Mouse (Mus musculus): ENCODE data around the gene Igfbpl1. TPM values are rescaled to one million over a fixed set of nuclear protein-coding genes. Genes with fewer than 3 reads are reported as not detected.
A peak's percentile ranks its signal among the peaks of the same experiment; 100 is the strongest.

Gene Igfbpl1
- 0.52 and 0.67 TPM in 2 replicates for polyA plus RNA-seq (2014; fragmentation: Nextera tagmentation; extraction: Ambion mirVana)

GRCm38 (mm10) chr4:45826275-45827040, at the start of gene Igfbpl1:
Gene Igfbpl1 (minus strand): TSS chr4:45826923.
- Histone ChIP-seq H3K9ac (ENCODE audit: low read length) (peak within 1 kb of the TSS; percentile 34; the same call in 1 of the 2 replicates), H3K4me3 (ENCODE audit: low read depth, low read length) (peak within 1 kb of the TSS; percentile 36), H3K36me3 (ENCODE audit: control insufficient read depth, insufficient read depth, low read length) (no peaks in the 10 kb centered on the region), H3K27ac (replicated peaks; ENCODE audit: low read depth, low read length) (no peak within 1 kb of the TSS), H3K9me3 (ENCODE audit: control insufficient read depth, low read length) (no peaks in the 10 kb centered on the region), H3K27me3 (ENCODE audit: control insufficient read depth, insufficient read depth, low read length) (peaks cover 59% of the 10 kb centered on the region), H3K4me1 (ENCODE audit: control insufficient read depth, insufficient read depth, low read length) (peaks cover 21% of the 10 kb centered on the region), H3K4me2 (ENCODE audit: low read depth, severe bottlenecking) (peak within 1 kb of the TSS; percentile 80)
- DNase-seq (ENCODE audit: low spot score) (peak; percentile 52), ATAC-seq (ENCODE audit: insufficient number of reproducible peaks, low FRiP score, low TSS enrichment, low read depth) (no peak)
- WGBS, result 1% methylated on average over 86 of the region's 91 CpGs

- Histone ChIP-seq H3K9me3 (ENCODE audit: control insufficient read depth, low read length) (no peaks in the 10 kb centered on the region; the same call in 1 of the 2 replicates), H3K4me1 (ENCODE audit: control insufficient read depth, insufficient read depth, low read length) (peaks cover 7% of the 10 kb centered on the region; the same call in 1 of the 2 replicates), H3K9ac (ENCODE audit: low read length) (no peak overlapping the region), H3K4me3 (ENCODE audit: low read depth, low read length) (no peak overlapping the region), H3K4me2 (ENCODE audit: low read depth, severe bottlenecking) (no peak overlapping the region), H3K27ac (replicated peaks; ENCODE audit: low read depth, low read length) (no peak overlapping the region), H3K27me3 (ENCODE audit: control insufficient read depth, insufficient read depth, low read length) (no peaks in the 10 kb centered on the region), H3K36me3 (ENCODE audit: control insufficient read depth, insufficient read depth, low read length) (no peaks in the 10 kb centered on the region)
- 100% methylated on average over 1 of the region's 2 CpGs for WGBS
- ATAC-seq (ENCODE audit: insufficient number of reproducible peaks, low FRiP score, low TSS enrichment, low read depth) (no peak), DNase-seq (ENCODE audit: low spot score) (no peak)
Measured at GRCm38 (mm10) chr4:45872147-45872546, 45.4 kb upstream of the Igfbpl1 start.

GRCm38 (mm10) chr4:45869021-45869815, 42.5 kb upstream of the Igfbpl1 start:
- H3K36me3 ChIP-seq (ENCODE audit: control insufficient read depth, insufficient read depth, low read length), result no peaks in the 10 kb centered on the region
- no peak overlapping the region; the same call in 1 of the 2 replicates for H3K9ac ChIP-seq (ENCODE audit: low read length)
- H3K4me3 ChIP-seq (ENCODE audit: low read depth, low read length), result no peak overlapping the region
- no peaks in the 10 kb centered on the region for H3K9me3 ChIP-seq (ENCODE audit: control insufficient read depth, low read length)
- WGBS, result 20% methylated on average over 24 of the region's 24 CpGs
- peaks cover 7% of the 10 kb centered on the region; the same call in 1 of the 2 replicates for H3K4me1 ChIP-seq (ENCODE audit: control insufficient read depth, insufficient read depth, low read length)
- H3K4me2 ChIP-seq (ENCODE audit: low read depth, severe bottlenecking), result peak overlapping the region; percentile 31; the same call in 1 of the 2 replicates
- peak; percentile 46 for DNase-seq (ENCODE audit: low spot score)
- no peaks in the 10 kb centered on the region for H3K27me3 ChIP-seq (ENCODE audit: control insufficient read depth, insufficient read depth, low read length)
- no peak for ATAC-seq (ENCODE audit: insufficient number of reproducible peaks, low FRiP score, low TSS enrichment, low read depth)
- H3K27ac ChIP-seq (replicated peaks; ENCODE audit: low read depth, low read length), result no peak overlapping the region

- WGBS, result 84% methylated on average over 8 of the region's 8 CpGs
- DNase-seq (ENCODE audit: low spot score), result no peak
Measured at GRCm38 (mm10) chr4:45867416-45867815, 40.7 kb upstream of the Igfbpl1 start.

GRCm38 (mm10) chr4:45861160-45861559, 34.4 kb upstream of the Igfbpl1 start:
- H3K9ac ChIP-seq (ENCODE audit: low read length), result no peak overlapping the region
- H3K4me3 ChIP-seq (ENCODE audit: low read depth, low read length), result no peak overlapping the region
- H3K27ac ChIP-seq (replicated peaks; ENCODE audit: low read depth, low read length), result no peak overlapping the region
- no peaks in the 10 kb centered on the region for H3K36me3 ChIP-seq (ENCODE audit: control insufficient read depth, insufficient read depth, low read length)
- 46% methylated on average over 5 of the region's 5 CpGs for WGBS
- H3K4me2 ChIP-seq (ENCODE audit: low read depth, severe bottlenecking), result no peak overlapping the region
- ATAC-seq (ENCODE audit: insufficient number of reproducible peaks, low FRiP score, low TSS enrichment, low read depth) (no peak), DNase-seq (ENCODE audit: low spot score) (no peak)
- H3K9me3 ChIP-seq (ENCODE audit: control insufficient read depth, low read length), result no peaks in the 10 kb centered on the region
- no peaks in the 10 kb centered on the region for H3K27me3 ChIP-seq (ENCODE audit: control insufficient read depth, insufficient read depth, low read length)
- no peaks in the 10 kb centered on the region for H3K4me1 ChIP-seq (ENCODE audit: control insufficient read depth, insufficient read depth, low read length)

More at GRCm38 (mm10) chr4:45867416-45867815, 40.7 kb upstream of the Igfbpl1 start:
- Histone ChIP-seq H3K9me3 (ENCODE audit: control insufficient read depth, low read length) (no peaks in the 10 kb centered on the region), H3K4me3 (ENCODE audit: low read depth, low read length) (no peak overlapping the region), H3K27ac (replicated peaks; ENCODE audit: low read depth, low read length) (no peak overlapping the region), H3K36me3 (ENCODE audit: control insufficient read depth, insufficient read depth, low read length) (no peaks in the 10 kb centered on the region), H3K9ac (ENCODE audit: low read length) (no peak overlapping the region), H3K4me2 (ENCODE audit: low read depth, severe bottlenecking) (no peak overlapping the region), H3K4me1 (ENCODE audit: control insufficient read depth, insufficient read depth, low read length) (peaks cover 7% of the 10 kb centered on the region; the same call in 1 of the 2 replicates), H3K27me3 (ENCODE audit: control insufficient read depth, insufficient read depth, low read length) (no peaks in the 10 kb centered on the region)
- no peak for ATAC-seq (ENCODE audit: insufficient number of reproducible peaks, low FRiP score, low TSS enrichment, low read depth)

GRCm38 (mm10) chr4:45855803-45856424, 29.2 kb upstream of the Igfbpl1 start:
- ATAC-seq (ENCODE audit: insufficient number of reproducible peaks, low FRiP score, low TSS enrichment, low read depth) (no peak), DNase-seq (ENCODE audit: low spot score) (peak; percentile 85)
- Histone ChIP-seq H3K4me1 (ENCODE audit: control insufficient read depth, insufficient read depth, low read length) (0 out of 2 replicates have a peak, but pooled peaks cover 3% of the 10 kb centered on the region), H3K36me3 (ENCODE audit: control insufficient read depth, insufficient read depth, low read length) (no peaks in the 10 kb centered on the region), H3K9me3 (ENCODE audit: control insufficient read depth, low read length) (no peaks in the 10 kb centered on the region), H3K9ac (ENCODE audit: low read length) (no peak overlapping the region), H3K4me2 (ENCODE audit: low read depth, severe bottlenecking) (no peak overlapping the region), H3K27ac (replicated peaks; ENCODE audit: low read depth, low read length) (no peak overlapping the region), H3K4me3 (ENCODE audit: low read depth, low read length) (no peak overlapping the region), H3K27me3 (ENCODE audit: control insufficient read depth, insufficient read depth, low read length) (no peaks in the 10 kb centered on the region)
- WGBS, result 49% methylated on average over 19 of the region's 19 CpGs

- no peak for ATAC-seq (ENCODE audit: insufficient number of reproducible peaks, low FRiP score, low TSS enrichment, low read depth)
- Histone ChIP-seq H3K27me3 (ENCODE audit: control insufficient read depth, insufficient read depth, low read length) (peaks cover 2% of the 10 kb centered on the region; the same call in 1 of the 2 replicates), H3K36me3 (ENCODE audit: control insufficient read depth, insufficient read depth, low read length) (no peaks in the 10 kb centered on the region), H3K27ac (replicated peaks; ENCODE audit: low read depth, low read length) (no peak overlapping the region), H3K4me1 (ENCODE audit: control insufficient read depth, insufficient read depth, low read length) (peaks cover 9% of the 10 kb centered on the region), H3K9me3 (ENCODE audit: control insufficient read depth, low read length) (no peaks in the 10 kb centered on the region), H3K9ac (ENCODE audit: low read length) (no peak overlapping the region), H3K4me3 (ENCODE audit: low read depth, low read length) (no peak overlapping the region), H3K4me2 (ENCODE audit: low read depth, severe bottlenecking) (no peak overlapping the region)
- DNase-seq (ENCODE audit: low spot score), result no peak
- 82% methylated on average over 15 of the region's 15 CpGs for WGBS
Measured at GRCm38 (mm10) chr4:45853496-45854246, 26.9 kb upstream of the Igfbpl1 start.

Measured in limb, embryonic 11.5 days (tissue).